Mouse (Mus musculus): ENCODE measurements around the gene Mob3b.

DNA sequence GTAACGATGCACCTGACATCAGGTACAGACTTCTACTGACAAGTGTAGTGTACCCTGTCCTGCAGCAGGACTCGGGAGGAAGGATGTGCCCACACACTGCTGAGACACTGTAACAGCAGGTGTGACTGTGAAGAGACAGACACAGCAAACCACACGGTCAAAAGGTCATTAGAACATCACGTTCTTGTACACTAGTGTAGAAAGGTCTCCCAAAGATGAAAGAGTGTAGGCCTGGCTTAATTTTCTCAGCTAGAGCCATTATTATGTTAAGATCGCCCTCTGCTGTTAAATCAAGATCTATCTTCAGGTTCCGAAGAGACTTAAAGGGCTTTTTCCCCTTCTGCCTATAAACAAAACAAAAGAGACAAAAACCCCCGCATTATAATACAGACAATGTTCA, 35.4 kb upstream of the Mob3b start:
- TF ChIP-seq CTCF (conservative IDR thresholded peaks at IDR 0.05; ENCODE audit: low read length) (0 out of 2 replicates have a peak, but pooled peaks have one; percentile 14), POU5F1 (IDR thresholded peaks at IDR 0.05; ENCODE audit: borderline replicate concordance, low read length) (peak; percentile 49; the same call in 1 of the 2 replicates)
